Mouse (Mus musculus): ENCODE results near the gene Abcc1. TPM values are rescaled to one million over a fixed set of nuclear protein-coding genes. Genes with fewer than 3 reads are reported as not detected.
A peak's percentile ranks its signal among the peaks of the same experiment; 100 is the strongest.

Abcc1 gene
- polyA plus RNA-seq, 1 experiment from 2014 or later = 3.7 TPM

DNA sequence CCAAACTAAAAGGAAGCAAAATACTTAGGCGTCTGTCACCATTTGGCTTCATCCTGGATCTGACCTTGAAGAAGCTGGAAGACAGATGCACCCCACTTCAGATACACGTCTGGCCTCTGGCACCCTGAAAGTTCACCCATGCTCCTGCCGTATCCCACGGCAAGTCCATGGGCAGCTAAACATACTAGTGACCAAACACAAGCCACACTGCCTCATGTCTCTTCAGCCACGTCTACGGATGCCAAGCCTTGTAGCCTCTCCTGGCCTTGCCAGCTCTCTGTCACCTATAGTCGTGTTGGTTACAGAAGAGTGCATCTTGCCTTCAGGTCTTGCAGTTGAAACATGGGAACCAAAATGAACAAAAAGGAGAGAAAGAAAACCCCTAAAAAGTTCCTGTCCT is 112.3 kb downstream of the Abcc1 start:
- H3K9ac ChIP-seq = no peak overlapping the region
- H3K4me3 ChIP-seq = no peak overlapping the region
- 82% methylated on average over 7 of the region's 7 CpGs for WGBS
- no peaks in the 10 kb centered on the region for H3K9me3 ChIP-seq
- no peak for ATAC-seq (ENCODE audit: extremely low read depth, insufficient number of reproducible peaks, low FRiP score, low TSS enrichment)
- no peaks in the 10 kb centered on the region for H3K4me1 ChIP-seq
- no peak overlapping the region for H3K27ac ChIP-seq (replicated peaks)
- no peak overlapping the region for H3K4me2 ChIP-seq
- no peaks in the 10 kb centered on the region; the same call in 1 of the 2 replicates for H3K27me3 ChIP-seq (replicated peaks)
- peaks cover 7% of the 10 kb centered on the region; the same call in 1 of the 2 replicates for H3K36me3 ChIP-seq

DNA sequence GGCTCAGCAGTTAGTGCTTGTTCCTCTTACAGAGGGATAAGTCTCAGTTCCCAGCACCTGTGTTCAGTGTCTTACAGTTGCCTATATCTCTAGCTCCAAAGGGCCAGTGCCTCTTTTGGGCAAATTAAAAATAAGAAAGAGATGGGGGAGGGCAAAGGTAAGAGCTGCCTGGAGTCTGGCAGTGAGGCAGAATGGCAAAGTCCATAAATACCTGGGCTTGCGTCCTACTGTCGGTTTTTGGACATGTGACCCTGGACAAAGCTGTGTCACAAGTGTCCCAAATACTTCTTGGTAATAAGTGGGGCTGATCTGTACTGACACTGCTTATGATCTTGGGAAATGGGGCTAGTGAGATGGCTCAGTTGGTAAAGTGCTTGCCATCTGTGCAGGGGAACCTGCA is 113.6 kb downstream of the Abcc1 start:
- WGBS = 89% methylated on average over 2 of the region's 2 CpGs
- H3K27ac ChIP-seq (replicated peaks) = no peak overlapping the region

DNA sequence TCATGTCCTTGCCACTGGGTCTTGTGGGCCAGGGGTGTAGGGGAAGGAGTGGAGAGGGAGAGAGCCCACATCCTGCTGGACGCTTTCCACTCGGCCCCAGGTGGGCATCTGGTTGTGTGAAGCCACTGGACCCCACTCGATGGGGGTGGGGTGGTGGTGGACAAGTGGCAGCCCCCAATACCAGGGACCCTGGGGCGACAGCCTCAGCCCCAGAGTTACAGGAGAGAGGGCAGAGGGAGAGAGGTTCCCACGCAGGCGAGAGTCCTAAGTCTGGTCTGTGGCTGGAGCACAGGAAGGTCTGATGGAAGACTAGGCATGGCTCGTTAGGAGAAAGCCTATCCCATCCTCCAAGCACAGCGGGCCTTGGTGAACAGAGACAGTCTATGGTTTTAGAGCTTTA is 114.7 kb downstream of the Abcc1 start:
- H3K4me2 ChIP-seq = no peak overlapping the region
- H3K27me3 ChIP-seq (replicated peaks) = peaks cover 2% of the 10 kb centered on the region; the same call in 1 of the 2 replicates
- no peak overlapping the region for H3K9ac ChIP-seq
- no peak overlapping the region for H3K27ac ChIP-seq (replicated peaks)
- no peak overlapping the region for H3K4me3 ChIP-seq
- H3K4me1 ChIP-seq = no peaks in the 10 kb centered on the region
- H3K9me3 ChIP-seq = no peaks in the 10 kb centered on the region
- 74% methylated on average over 8 of the region's 8 CpGs for WGBS
- ATAC-seq (ENCODE audit: extremely low read depth, insufficient number of reproducible peaks, low FRiP score, low TSS enrichment) = no peak
- peaks cover 7% of the 10 kb centered on the region; the same call in 1 of the 2 replicates for H3K36me3 ChIP-seq

More for the DNA sequence above, 113.6 kb downstream of the Abcc1 start:
- ATAC-seq (ENCODE audit: extremely low read depth, insufficient number of reproducible peaks, low FRiP score, low TSS enrichment) = no peak
- H3K4me1 ChIP-seq = no peaks in the 10 kb centered on the region
- H3K9ac ChIP-seq = no peak overlapping the region
- peaks cover 2% of the 10 kb centered on the region; the same call in 1 of the 2 replicates for H3K27me3 ChIP-seq (replicated peaks)
- no peaks in the 10 kb centered on the region for H3K9me3 ChIP-seq
- H3K36me3 ChIP-seq = peaks cover 7% of the 10 kb centered on the region; the same call in 1 of the 2 replicates
- no peak overlapping the region for H3K4me3 ChIP-seq
- H3K4me2 ChIP-seq = no peak overlapping the region

DNA sequence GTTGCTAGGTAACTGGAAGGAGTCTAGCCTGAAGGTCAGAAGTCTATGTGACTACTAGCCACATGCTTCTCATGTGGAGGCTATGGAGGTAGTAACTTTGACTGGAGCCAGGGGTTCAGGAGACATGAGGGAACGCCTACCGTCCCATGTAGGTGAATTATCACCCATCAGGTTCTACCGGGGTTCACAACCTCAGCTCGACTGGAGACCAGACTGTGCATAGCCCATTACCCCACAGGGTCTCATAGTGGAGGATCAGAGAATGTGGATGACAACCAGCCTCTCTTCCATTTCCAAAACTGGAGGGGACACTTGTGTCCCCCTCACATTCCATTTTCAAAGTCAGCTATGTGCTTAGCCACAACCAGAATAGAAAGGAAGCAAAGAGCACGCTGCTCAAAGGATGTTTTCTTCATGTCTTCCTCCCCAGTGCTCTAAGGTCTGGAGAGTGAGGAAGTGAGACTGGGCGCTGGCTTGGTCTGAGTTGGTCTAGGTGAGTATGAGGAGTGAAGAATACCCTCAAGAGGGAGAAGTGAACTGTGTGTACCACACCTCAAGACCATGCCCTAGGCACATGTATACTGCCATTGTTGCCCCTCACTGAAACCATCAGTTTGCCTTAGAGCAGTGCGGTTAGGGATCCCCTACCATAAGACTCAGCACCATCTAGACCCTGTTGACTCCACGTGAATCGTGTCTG is 115.5 kb downstream of the Abcc1 start:
- no peak overlapping the region for H3K27ac ChIP-seq (replicated peaks)
- WGBS = 76% methylated on average over 9 of the region's 9 CpGs
- H3K4me3 ChIP-seq = no peak overlapping the region
- H3K9me3 ChIP-seq = no peaks in the 10 kb centered on the region
- H3K9ac ChIP-seq = no peak overlapping the region
- no peak overlapping the region for H3K4me2 ChIP-seq
- peaks cover 2% of the 10 kb centered on the region; the same call in 1 of the 2 replicates for H3K27me3 ChIP-seq (replicated peaks)
- H3K4me1 ChIP-seq = no peaks in the 10 kb centered on the region
- H3K36me3 ChIP-seq = peaks cover 6% of the 10 kb centered on the region; the same call in 1 of the 2 replicates
- no peak for ATAC-seq (ENCODE audit: extremely low read depth, insufficient number of reproducible peaks, low FRiP score, low TSS enrichment)

DNA sequence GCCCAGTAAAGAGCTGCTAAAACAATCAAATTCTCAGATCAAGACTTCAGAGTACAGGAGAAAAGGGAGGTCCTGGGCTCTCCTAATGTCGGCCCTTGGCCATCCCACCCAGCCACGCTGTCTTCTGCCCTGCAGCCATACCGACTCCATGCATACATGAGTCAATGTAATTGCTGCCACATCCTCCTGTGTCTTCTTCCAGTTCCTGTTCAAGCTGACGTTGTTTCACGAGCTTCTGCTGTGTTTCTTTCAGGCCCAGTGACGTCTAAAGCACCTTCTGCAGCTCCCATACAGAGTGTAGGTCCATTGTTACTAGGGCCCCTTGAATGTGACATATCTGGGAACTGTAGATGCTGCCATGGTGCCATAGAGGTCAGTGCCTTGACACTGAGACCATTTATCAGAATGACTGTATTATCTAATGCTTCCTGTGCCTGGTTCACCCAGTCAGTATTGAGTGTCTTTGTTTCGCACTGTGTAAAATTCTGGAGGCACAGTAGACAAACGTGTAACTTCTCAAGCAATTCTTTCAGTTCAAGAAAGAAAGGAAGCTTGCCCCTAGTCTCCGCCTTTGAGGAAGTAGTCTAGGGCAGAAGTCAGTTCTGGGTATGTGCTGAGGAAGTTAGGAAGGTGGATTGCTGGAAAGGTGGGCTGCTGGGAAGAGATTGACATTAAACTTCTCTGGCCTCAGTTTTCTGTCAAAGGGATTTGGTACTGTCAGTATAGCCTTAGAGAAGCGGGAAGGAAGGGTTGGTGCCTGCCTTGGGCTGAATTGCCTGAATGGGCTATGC is 116.3 kb downstream of the Abcc1 start:
- Histone ChIP-seq H3K4me3 (no peak overlapping the region), H3K4me2 (no peak overlapping the region), H3K9ac (no peak overlapping the region), H3K27me3 (replicated peaks) (peaks cover 2% of the 10 kb centered on the region; the same call in 1 of the 2 replicates), H3K9me3 (no peaks in the 10 kb centered on the region), H3K4me1 (no peaks in the 10 kb centered on the region), H3K27ac (replicated peaks) (no peak overlapping the region), H3K36me3 (0 out of 2 replicates have a peak, but pooled peaks cover 2% of the 10 kb centered on the region)
- no peak for ATAC-seq (ENCODE audit: extremely low read depth, insufficient number of reproducible peaks, low FRiP score, low TSS enrichment)
- WGBS = 59% methylated on average over 10 of the region's 10 CpGs

DNA sequence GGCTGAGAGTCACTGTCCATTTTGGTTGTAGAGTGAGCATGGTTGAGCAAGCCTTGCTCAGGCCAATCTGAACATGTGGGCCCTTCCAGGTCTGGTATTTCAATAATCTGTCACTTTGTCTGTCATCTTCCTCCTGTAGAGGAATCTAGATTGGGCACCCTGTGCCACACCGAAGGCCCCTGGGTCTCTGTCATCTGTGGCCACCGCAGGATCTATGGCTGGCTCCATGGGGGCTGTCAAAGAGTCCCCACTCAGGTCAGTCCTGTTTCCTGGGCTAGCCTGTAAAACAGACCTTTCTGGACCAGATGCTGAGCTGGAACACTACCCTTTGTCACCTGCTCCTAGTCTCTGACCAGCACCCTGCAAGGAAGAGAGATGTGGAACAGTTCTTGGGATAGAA is 118.3 kb downstream of the Abcc1 start:
- H3K4me2 ChIP-seq = no peak overlapping the region
- H3K27me3 ChIP-seq (replicated peaks) = 0 out of 2 replicates have a peak, but pooled peaks cover 2% of the 10 kb centered on the region
- no peaks in the 10 kb centered on the region for H3K4me1 ChIP-seq
- H3K36me3 ChIP-seq = no peaks in the 10 kb centered on the region
- WGBS = 86% methylated on average over 2 of the region's 2 CpGs
- no peak overlapping the region for H3K4me3 ChIP-seq
- H3K27ac ChIP-seq (replicated peaks) = no peak overlapping the region
- no peak overlapping the region for H3K9ac ChIP-seq
- peak; percentile 8; the same call in 1 of the 2 replicates for ATAC-seq (ENCODE audit: extremely low read depth, insufficient number of reproducible peaks, low FRiP score, low TSS enrichment)
- no peaks in the 10 kb centered on the region for H3K9me3 ChIP-seq

DNA sequence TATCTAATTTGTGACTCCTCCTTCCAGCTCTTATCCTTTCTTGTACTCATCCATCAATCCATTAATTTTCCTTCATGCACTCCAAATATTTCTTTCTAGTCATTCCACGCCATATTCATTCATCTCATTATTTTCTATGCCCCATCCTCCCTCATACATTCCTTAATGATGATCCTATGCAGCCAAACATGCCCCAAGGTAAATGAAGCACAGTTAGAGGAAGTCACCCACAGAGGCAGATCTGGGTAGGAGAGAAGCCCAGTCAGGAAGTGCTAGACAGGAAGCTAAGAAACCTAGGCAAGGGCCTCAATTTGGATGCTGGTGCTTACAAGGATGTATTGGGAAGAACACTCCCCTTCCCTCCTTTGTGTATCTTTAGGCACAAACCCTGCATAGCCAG is 121.9 kb downstream of the Abcc1 start:
- Histone ChIP-seq H3K4me2 (no peak overlapping the region), H3K27ac (replicated peaks) (no peak overlapping the region), H3K4me3 (no peak overlapping the region), H3K4me1 (no peaks in the 10 kb centered on the region), H3K36me3 (no peaks in the 10 kb centered on the region), H3K27me3 (replicated peaks) (0 out of 2 replicates have a peak, but pooled peaks cover 2% of the 10 kb centered on the region), H3K9ac (no peak overlapping the region), H3K9me3 (no peaks in the 10 kb centered on the region)
- 58% methylated on average over 1 of the region's 1 CpGs for WGBS
- ATAC-seq (ENCODE audit: extremely low read depth, insufficient number of reproducible peaks, low FRiP score, low TSS enrichment) = no peak

DNA sequence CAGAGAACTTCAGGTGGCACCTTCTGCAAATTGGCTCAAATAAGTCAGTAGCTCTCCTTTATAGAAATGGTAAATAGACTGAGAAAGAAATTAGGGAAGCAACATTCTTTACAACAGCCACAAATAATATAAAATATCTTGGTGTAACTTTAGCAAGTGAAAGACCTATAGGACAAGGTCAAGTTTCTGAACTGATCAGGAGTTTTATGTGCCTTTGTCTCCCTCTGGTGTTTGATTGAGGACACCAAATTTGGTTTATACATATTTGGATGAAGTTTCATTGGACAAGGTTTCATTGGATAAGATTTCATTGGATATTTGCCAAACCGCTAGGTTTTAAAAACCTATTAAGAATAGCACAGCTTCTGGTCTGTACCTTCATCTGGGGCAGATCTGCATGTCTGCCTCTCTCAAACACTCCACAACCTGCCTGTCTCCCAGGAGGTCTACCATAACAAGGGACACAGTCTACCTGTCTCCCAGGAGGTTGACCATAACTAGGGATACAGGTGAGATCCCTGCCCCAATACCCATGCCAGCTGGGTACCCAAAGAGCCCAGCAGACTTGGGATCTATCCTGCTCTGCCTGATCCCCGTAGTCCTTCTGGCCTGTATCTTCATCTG is 132.2 kb downstream of the Abcc1 start:
- no peak overlapping the region for H3K27ac ChIP-seq (replicated peaks)
- no peak overlapping the region for H3K4me2 ChIP-seq
- H3K36me3 ChIP-seq = no peaks in the 10 kb centered on the region
- WGBS = 72% methylated on average over 2 of the region's 2 CpGs
- ATAC-seq (ENCODE audit: extremely low read depth, insufficient number of reproducible peaks, low FRiP score, low TSS enrichment) = no peak
- H3K4me3 ChIP-seq = no peak overlapping the region
- no peak overlapping the region for H3K9ac ChIP-seq
- peaks cover 6% of the 10 kb centered on the region; the same call in 1 of the 2 replicates for H3K27me3 ChIP-seq (replicated peaks)
- no peaks in the 10 kb centered on the region for H3K4me1 ChIP-seq
- H3K9me3 ChIP-seq = no peaks in the 10 kb centered on the region

DNA sequence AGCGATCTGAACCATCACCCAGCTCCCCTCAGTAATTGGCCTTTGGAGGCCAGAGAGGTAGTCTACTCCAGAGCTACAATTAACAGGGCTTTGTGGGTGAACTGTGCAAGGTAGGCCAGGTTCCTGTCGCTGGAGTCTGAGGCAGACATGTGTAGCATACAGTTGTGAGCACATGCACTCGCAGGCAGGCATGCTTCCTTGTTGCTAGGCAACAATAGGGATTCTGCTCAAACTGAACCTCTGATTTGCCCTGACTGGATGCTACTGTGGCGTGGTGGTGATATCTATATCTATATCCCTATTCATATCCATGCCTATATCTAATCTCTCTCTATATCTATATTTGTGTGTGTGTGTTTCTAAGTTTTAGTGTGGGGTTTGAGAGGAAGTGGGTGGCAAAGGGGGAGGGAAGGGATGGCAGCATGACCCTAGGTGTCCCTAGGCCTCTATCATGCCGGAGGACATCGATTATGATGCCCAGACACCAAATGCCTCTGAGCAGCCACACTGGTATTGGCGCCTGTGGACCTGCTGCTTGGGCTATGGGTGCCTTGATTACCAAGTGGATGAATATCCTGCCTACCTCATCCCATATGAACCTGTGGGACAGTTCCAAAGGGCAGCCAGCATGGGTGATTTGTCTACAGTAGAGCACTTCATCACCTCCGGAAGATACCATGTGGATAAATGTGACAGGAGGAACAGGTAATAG is 140.4 kb downstream of the Abcc1 start:
- H3K27ac ChIP-seq (replicated peaks) = no peak overlapping the region
- no peaks in the 10 kb centered on the region for H3K4me1 ChIP-seq
- H3K27me3 ChIP-seq (replicated peaks) = no peaks in the 10 kb centered on the region
- no peak for ATAC-seq (ENCODE audit: extremely low read depth, insufficient number of reproducible peaks, low FRiP score, low TSS enrichment)
- no peaks in the 10 kb centered on the region for H3K9me3 ChIP-seq
- no peak overlapping the region for H3K9ac ChIP-seq
- WGBS = 72% methylated on average over 8 of the region's 8 CpGs
- H3K36me3 ChIP-seq = no peaks in the 10 kb centered on the region
- no peak overlapping the region for H3K4me3 ChIP-seq
- H3K4me2 ChIP-seq = no peak overlapping the region

DNA sequence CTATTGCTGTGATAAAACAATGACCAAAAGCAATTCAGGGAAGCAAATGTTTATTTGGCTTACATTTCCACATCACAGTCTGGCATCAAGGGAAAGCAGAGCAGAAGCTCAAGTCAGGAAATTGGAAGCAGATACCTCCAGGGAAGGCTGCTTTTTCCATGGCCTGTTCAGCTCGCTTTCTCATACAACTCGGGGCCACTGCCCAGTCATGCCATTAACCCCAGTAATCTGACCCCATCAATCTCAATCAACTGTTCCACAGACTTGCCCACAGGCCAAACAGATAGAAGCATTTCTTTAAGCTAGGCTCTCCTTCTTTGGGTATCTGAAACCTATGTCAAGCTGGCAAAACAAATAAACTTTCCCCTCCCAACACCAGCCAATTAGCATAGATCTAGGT is 145.1 kb downstream of the Abcc1 start:
- Histone ChIP-seq H3K9me3 (no peaks in the 10 kb centered on the region), H3K27ac (replicated peaks) (no peak overlapping the region), H3K9ac (no peak overlapping the region), H3K27me3 (replicated peaks) (no peaks in the 10 kb centered on the region), H3K36me3 (no peaks in the 10 kb centered on the region), H3K4me1 (no peaks in the 10 kb centered on the region), H3K4me3 (no peak overlapping the region), H3K4me2 (no peak overlapping the region)
- WGBS = 37% methylated on average over 2 of the region's 2 CpGs
- ATAC-seq (ENCODE audit: extremely low read depth, insufficient number of reproducible peaks, low FRiP score, low TSS enrichment) = no peak
